Mouse (Mus musculus): Measurements from ENCODE around the gene Rilp. TPM values are rescaled to one million over a fixed set of nuclear protein-coding genes. Genes with fewer than 3 reads are reported as not detected.

The Rilp gene
- polyA plus RNA-seq, 1 experiment from 2014 or later = 1.2 TPM

GRCm38 (mm10) chr11:75536255-75537024, 26.5 kb downstream of the Rilp start:
- H3K4me3 ChIP-seq = no peak overlapping the region
- WGBS (ENCODE audit: insufficient replicate concordance) = 83% methylated on average over 12 of the region's 12 CpGs
- no peak overlapping the region for H3K9ac ChIP-seq
- H3K36me3 ChIP-seq = no peaks in the 10 kb centered on the region
- ATAC-seq = no peak
- peaks cover 13% of the 10 kb centered on the region; the same call in 1 of the 2 replicates for H3K27me3 ChIP-seq (replicated peaks)
- H3K4me1 ChIP-seq = peaks cover 73% of the 10 kb centered on the region
- no peaks in the 10 kb centered on the region for H3K9me3 ChIP-seq (replicated peaks)
- H3K27ac ChIP-seq = 0 out of 2 replicates have a peak overlapping the region, but pooled peaks have one; percentile 7
- no peak overlapping the region for H3K4me2 ChIP-seq

GRCm38 (mm10) chr11:75537025-75537414, 27.1 kb downstream of the Rilp start:
- Histone ChIP-seq H3K9ac (no peak overlapping the region), H3K9me3 (replicated peaks) (no peaks in the 10 kb centered on the region), H3K27ac (0 out of 2 replicates have a peak overlapping the region, but pooled peaks have one; percentile 7), H3K27me3 (replicated peaks) (peaks cover 13% of the 10 kb centered on the region; the same call in 1 of the 2 replicates), H3K4me2 (no peak overlapping the region), H3K4me1 (peaks cover 77% of the 10 kb centered on the region), H3K36me3 (no peaks in the 10 kb centered on the region), H3K4me3 (no peak overlapping the region)
- ATAC-seq = no peak
- WGBS (ENCODE audit: insufficient replicate concordance) = 79% methylated on average over 8 of the region's 8 CpGs

- no peak overlapping the region for H3K4me3 ChIP-seq
- H3K9ac ChIP-seq = 0 out of 2 replicates have a peak overlapping the region, but pooled peaks have one; percentile 12
- H3K4me2 ChIP-seq = no peak overlapping the region
- H3K27me3 ChIP-seq (replicated peaks) = peaks cover 10% of the 10 kb centered on the region; the same call in 1 of the 2 replicates
- no peaks in the 10 kb centered on the region for H3K36me3 ChIP-seq
- H3K27ac ChIP-seq = peak overlapping the region; percentile 20; the same call in 1 of the 2 replicates
- peaks cover 70% of the 10 kb centered on the region for H3K4me1 ChIP-seq
- WGBS (ENCODE audit: insufficient replicate concordance) = 58% methylated on average over 11 of the region's 11 CpGs
- ATAC-seq = 0 out of 2 replicates have a peak, but pooled peaks have one; percentile 10
- H3K9me3 ChIP-seq (replicated peaks) = no peaks in the 10 kb centered on the region
These were observed 27.7 kb downstream of the Rilp start for GRCm38 (mm10) chr11:75537491-75538183.

GRCm38 (mm10) chr11:75538184-75538969, 28.5 kb downstream of the Rilp start:
- H3K27ac ChIP-seq = peak overlapping the region; percentile 20; the same call in 1 of the 2 replicates
- WGBS (ENCODE audit: insufficient replicate concordance) = 59% methylated on average over 9 of the region's 9 CpGs
- ATAC-seq = no peak
- peaks cover 63% of the 10 kb centered on the region for H3K4me1 ChIP-seq
- no peaks in the 10 kb centered on the region for H3K36me3 ChIP-seq
- H3K4me3 ChIP-seq = no peak overlapping the region
- 0 out of 2 replicates have a peak overlapping the region, but pooled peaks have one; percentile 12 for H3K9ac ChIP-seq
- H3K27me3 ChIP-seq (replicated peaks) = peaks cover 8% of the 10 kb centered on the region; the same call in 1 of the 2 replicates
- no peaks in the 10 kb centered on the region for H3K9me3 ChIP-seq (replicated peaks)
- no peak overlapping the region for H3K4me2 ChIP-seq

GRCm38 (mm10) chr11:75538970-75539299, 29.0 kb downstream of the Rilp start:
- Histone ChIP-seq H3K27ac (no peak overlapping the region), H3K36me3 (no peaks in the 10 kb centered on the region), H3K4me3 (no peak overlapping the region), H3K4me2 (no peak overlapping the region), H3K4me1 (peaks cover 57% of the 10 kb centered on the region), H3K9ac (no peak overlapping the region), H3K27me3 (replicated peaks) (peaks cover 4% of the 10 kb centered on the region; the same call in 1 of the 2 replicates), H3K9me3 (replicated peaks) (no peaks in the 10 kb centered on the region)
- no peak for ATAC-seq
- 76% methylated on average over 13 of the region's 13 CpGs for WGBS (ENCODE audit: insufficient replicate concordance)

GRCm38 (mm10) chr11:75540209-75540608, 30.3 kb downstream of the Rilp start:
- ATAC-seq = no peak
- 81% methylated on average over 8 of the region's 8 CpGs for WGBS (ENCODE audit: insufficient replicate concordance)
- H3K4me2 ChIP-seq = no peak overlapping the region
- no peaks in the 10 kb centered on the region for H3K36me3 ChIP-seq
- no peaks in the 10 kb centered on the region for H3K27me3 ChIP-seq (replicated peaks)
- peak overlapping the region; percentile 64; the same call in 1 of the 2 replicates for H3K27ac ChIP-seq
- peaks cover 50% of the 10 kb centered on the region for H3K4me1 ChIP-seq
- no peak overlapping the region for H3K4me3 ChIP-seq
- H3K9me3 ChIP-seq (replicated peaks) = no peaks in the 10 kb centered on the region
- H3K9ac ChIP-seq = no peak overlapping the region

GRCm38 (mm10) chr11:75540710-75541581, 31.1 kb downstream of the Rilp start:
- Histone ChIP-seq H3K27ac (peak overlapping the region; percentile 64), H3K36me3 (no peaks in the 10 kb centered on the region), H3K27me3 (replicated peaks) (no peaks in the 10 kb centered on the region), H3K4me2 (peak overlapping the region; percentile 31; the same call in 1 of the 2 replicates), H3K4me1 (peaks cover 51% of the 10 kb centered on the region), H3K9ac (peak overlapping the region; percentile 43), H3K9me3 (replicated peaks) (no peaks in the 10 kb centered on the region), H3K4me3 (no peak overlapping the region)
- WGBS (ENCODE audit: insufficient replicate concordance) = 47% methylated on average over 19 of the region's 19 CpGs
- 0 out of 2 replicates have a peak, but pooled peaks have one; percentile 20 for ATAC-seq

- H3K4me1 ChIP-seq = peaks cover 51% of the 10 kb centered on the region
- no peak overlapping the region for H3K4me3 ChIP-seq
- H3K9ac ChIP-seq = no peak overlapping the region
- WGBS (ENCODE audit: insufficient replicate concordance) = 81% methylated on average over 9 of the region's 9 CpGs
- H3K27me3 ChIP-seq (replicated peaks) = no peaks in the 10 kb centered on the region
- no peak overlapping the region for H3K4me2 ChIP-seq
- no peaks in the 10 kb centered on the region for H3K36me3 ChIP-seq
- no peaks in the 10 kb centered on the region for H3K9me3 ChIP-seq (replicated peaks)
- no peak overlapping the region for H3K27ac ChIP-seq
- ATAC-seq = no peak
These were observed 34.8 kb downstream of the Rilp start for GRCm38 (mm10) chr11:75544713-75545112.

- WGBS (ENCODE audit: insufficient replicate concordance) = 42% methylated on average over 4 of the region's 4 CpGs
- H3K27ac ChIP-seq = peak overlapping the region; percentile 30; the same call in 1 of the 2 replicates
- no peaks in the 10 kb centered on the region for H3K9me3 ChIP-seq (replicated peaks)
- H3K36me3 ChIP-seq = no peaks in the 10 kb centered on the region
- H3K4me3 ChIP-seq = peak overlapping the region; percentile 4; the same call in 1 of the 2 replicates
- peak; percentile 81 for ATAC-seq
- H3K4me1 ChIP-seq = peaks cover 48% of the 10 kb centered on the region
- H3K4me2 ChIP-seq = peak overlapping the region; percentile 57
- H3K27me3 ChIP-seq (replicated peaks) = no peaks in the 10 kb centered on the region
- peak overlapping the region; percentile 40 for H3K9ac ChIP-seq
These were observed 36.2 kb downstream of the Rilp start for GRCm38 (mm10) chr11:75546057-75546456.

GRCm38 (mm10) chr11:75549658-75550111, 39.8 kb downstream of the Rilp start:
- Histone ChIP-seq H3K27ac (0 out of 2 replicates have a peak overlapping the region, but pooled peaks have one; percentile 24), H3K9ac (no peak overlapping the region), H3K4me2 (no peak overlapping the region), H3K4me1 (peaks cover 47% of the 10 kb centered on the region), H3K36me3 (no peaks in the 10 kb centered on the region), H3K4me3 (no peak overlapping the region), H3K9me3 (replicated peaks) (no peaks in the 10 kb centered on the region), H3K27me3 (replicated peaks) (no peaks in the 10 kb centered on the region)
- 59% methylated on average over 5 of the region's 5 CpGs for WGBS (ENCODE audit: insufficient replicate concordance)
- ATAC-seq = no peak

Measured in liver, embryonic 12.5 days (tissue).